Mouse (Mus musculus) layer of hippocampus, adult 2 months (tissue): Measurements from ENCODE around the gene Scgb1a1. TPM values are rescaled to one million over a fixed set of nuclear protein-coding genes. Genes with fewer than 3 reads are reported as not detected.

Experiments used
- DNase-seq, 2 experiments: peaks; one replicate each; pipeline ENCODE4 v3.0.0; 2022; ENCODE audit warnings: low spot score in 2 of 2
- H3K27ac ChIP-seq: fragments of 200-600 bp; 2 replicates; pipeline ENCODE4 v1.8.1; 2022
- H3K4me3 ChIP-seq: fragments of 200-600 bp; 2 replicates; pipeline ENCODE4 v1.8.1; 2022; ENCODE audit warnings: mild to moderate bottlenecking
- CTCF ChIP-seq: fragments of 200-600 bp; conservative IDR thresholded peaks from 2 replicates; pipeline ENCODE4 v1.8.1; 2022; ENCODE audit warnings: antibody characterized with exemption, mild to moderate bottlenecking, moderate library complexity
- total RNA-seq, 2 experiments: library from RNA; stranded (reverse); gene quantifications; 2 replicates each; pipeline ENCODE4 v1.2.3; 2021

Scgb1a1 gene
- total RNA-seq, 2 experiments from 2014 or later = not detected

DNA sequence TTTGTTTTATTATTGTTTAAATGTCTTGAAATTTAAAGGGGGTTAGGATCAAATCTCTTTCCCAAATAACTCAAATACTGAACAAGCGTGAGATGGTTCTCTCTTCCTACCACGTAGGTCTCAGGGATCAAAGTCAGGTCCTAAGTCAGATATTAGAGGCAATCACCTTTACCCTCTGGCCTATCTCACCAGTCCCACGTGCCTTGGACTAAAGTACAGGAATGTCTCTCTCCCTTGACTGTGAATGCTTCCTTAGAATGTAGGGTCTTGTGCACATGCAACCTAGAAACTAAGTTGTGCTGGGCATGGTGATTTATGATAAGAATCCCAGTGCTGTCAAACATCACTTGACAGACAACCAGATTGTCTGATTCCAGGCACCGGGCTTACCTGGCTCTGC lies 48.5 kb downstream of the Scgb1a1 start:
- Histone ChIP-seq H3K4me3 (no peak overlapping the region), H3K27ac (no peak overlapping the region)
- no peak for TF ChIP-seq CTCF
- DNase-seq = no peak

- H3K27ac ChIP-seq = no peak overlapping the region
- DNase-seq = no peak
- H3K4me3 ChIP-seq = no peak overlapping the region
- no peak for TF ChIP-seq CTCF
Measured at GRCm38 (mm10) chr19:9038136-9038535, 49.6 kb downstream of the Scgb1a1 start.

DNA sequence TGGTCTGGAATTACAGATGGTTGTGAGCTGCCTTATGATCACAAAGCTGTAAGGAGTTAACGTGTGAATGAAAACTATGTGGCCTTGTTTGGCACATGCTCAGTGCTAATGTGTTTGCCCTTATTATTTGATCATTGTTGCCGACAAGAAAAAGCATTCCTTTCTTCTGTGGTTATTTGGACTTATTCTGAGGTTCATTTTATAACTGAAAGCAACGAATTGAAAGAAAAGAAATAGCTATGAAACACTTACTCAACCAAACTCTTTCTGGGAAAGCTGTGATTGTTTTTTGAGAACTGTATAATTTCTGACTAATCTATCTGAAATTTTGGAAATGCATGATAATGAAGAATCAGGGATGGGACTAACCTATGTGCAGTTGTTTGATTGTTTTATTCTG lies 52.7 kb downstream of the Scgb1a1 start:
- Histone ChIP-seq H3K27ac (no peak overlapping the region), H3K4me3 (no peak overlapping the region)
- no peak for TF ChIP-seq CTCF
- DNase-seq = no peak

DNA sequence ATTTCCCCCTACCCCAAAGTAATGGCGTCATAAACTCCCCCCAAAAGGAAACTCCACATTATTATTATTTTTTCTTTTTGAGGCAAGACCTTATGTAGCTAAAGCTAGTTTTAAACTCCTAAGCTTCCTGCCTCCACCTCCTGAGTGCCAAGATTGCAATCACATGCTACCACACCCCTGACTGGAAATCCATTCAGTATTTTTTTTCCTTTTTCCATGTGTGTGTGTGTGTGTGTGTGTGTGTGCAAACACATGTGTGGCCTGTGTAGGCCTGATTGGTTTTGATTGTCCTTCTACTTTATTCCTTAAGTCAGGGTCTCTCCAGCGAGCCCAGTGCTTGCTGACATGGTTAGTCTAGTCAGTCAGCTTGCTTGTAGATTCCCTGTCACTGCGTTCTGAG lies 53.3 kb downstream of the Scgb1a1 start:
- DNase-seq = no peak
- TF ChIP-seq CTCF = no peak
- Histone ChIP-seq H3K4me3 (no peak overlapping the region), H3K27ac (no peak overlapping the region)

Other genes with a start within 250 kb of the Scgb1a1 start
- gene Gng3, start 248.8 kb downstream of the Scgb1a1 start, total RNA-seq = 100 to 1,000 TPM; 160 TPM
- under 1 TPM; 0.32 to 0.44 TPM for gene Lrrn4cl, start 237.2 kb downstream of the Scgb1a1 start, total RNA-seq
- gene Ubxn1, start 216.5 kb downstream of the Scgb1a1 start, total RNA-seq = 100 to 1,000 TPM in 1 of 2 experiments, 10 to 100 TPM in 1; 93.5 to 100 TPM
- 10 to 100 TPM; 32.5 to 32.8 TPM for gene Uqcc3, start 207.0 kb downstream of the Scgb1a1 start, total RNA-seq
- 1 to 10 TPM; 4.8 to 6.6 TPM for gene Lbhd1, start 204.2 kb downstream of the Scgb1a1 start, total RNA-seq
- not detected for gene Gm49403, start 204.0 kb downstream of the Scgb1a1 start, total RNA-seq
- gene 1810009A15Rik, start 199.1 kb downstream of the Scgb1a1 start, total RNA-seq = 10 to 100 TPM; 25.3 to 30.0 TPM
- 1 to 10 TPM; 2.0 to 2.9 TPM for gene Gm49416, start 199.0 kb downstream of the Scgb1a1 start, total RNA-seq
- 10 to 100 TPM; 24.4 to 25.6 TPM for gene Ints5, start 195.0 kb downstream of the Scgb1a1 start, total RNA-seq
- gene Ganab, start 189.9 kb downstream of the Scgb1a1 start, total RNA-seq = 100 to 1,000 TPM; 114 to 118 TPM
- gene B3gat3, start 167.6 kb downstream of the Scgb1a1 start, total RNA-seq = 100 to 1,000 TPM; 167 to 191 TPM
- gene Rom1, start 158.6 kb downstream of the Scgb1a1 start, total RNA-seq = 1 to 10 TPM; 4.4 to 5.7 TPM
- gene Eml3, start 158.4 kb downstream of the Scgb1a1 start, total RNA-seq = 10 to 100 TPM; 11.5 to 11.7 TPM
- 10 to 100 TPM; 58.0 to 68.7 TPM for gene Mta2, start 146.1 kb downstream of the Scgb1a1 start, total RNA-seq
- 10 to 100 TPM; 20.7 to 20.8 TPM for gene Tut1, start 134.1 kb downstream of the Scgb1a1 start, total RNA-seq
- gene Eef1g, start 120.9 kb downstream of the Scgb1a1 start, total RNA-seq = 100 to 1,000 TPM; 238 to 242 TPM
- 10 to 100 TPM; 19.4 to 21.9 TPM for gene Ahnak, start 98.7 kb downstream of the Scgb1a1 start, total RNA-seq
- 100 to 1,000 TPM; 133 to 162 TPM for gene Asrgl1, start 47.7 kb upstream of the Scgb1a1 start, total RNA-seq